Mouse (Mus musculus) heart, postnatal 4 days (tissue): ENCODE data around the gene Tmem135. TPM values are rescaled to one million over a fixed set of nuclear protein-coding genes. Genes with fewer than 3 reads are reported as not detected.

Experiments
- DNase-seq: peaks from one replicate; pipeline ENCODE4 v3.0.0; 2021
- total RNA-seq, 2 experiments: library from RNA; stranded (reverse); gene quantifications; 2 replicates each; pipeline ENCODE4 v1.2.3; 2021

Tmem135 gene
- total RNA-seq, 2 experiments from 2014 or later, result 35.9 to 43.6 TPM

- no peak for DNase-seq
Measured at GRCm38 (mm10) chr7:89417707-89418106, 13.7 kb upstream of the Tmem135 start.

GRCm38 (mm10) chr7:89416027-89416426 is 12.0 kb upstream of the Tmem135 start:
- DNase-seq, result no peak

DNA sequence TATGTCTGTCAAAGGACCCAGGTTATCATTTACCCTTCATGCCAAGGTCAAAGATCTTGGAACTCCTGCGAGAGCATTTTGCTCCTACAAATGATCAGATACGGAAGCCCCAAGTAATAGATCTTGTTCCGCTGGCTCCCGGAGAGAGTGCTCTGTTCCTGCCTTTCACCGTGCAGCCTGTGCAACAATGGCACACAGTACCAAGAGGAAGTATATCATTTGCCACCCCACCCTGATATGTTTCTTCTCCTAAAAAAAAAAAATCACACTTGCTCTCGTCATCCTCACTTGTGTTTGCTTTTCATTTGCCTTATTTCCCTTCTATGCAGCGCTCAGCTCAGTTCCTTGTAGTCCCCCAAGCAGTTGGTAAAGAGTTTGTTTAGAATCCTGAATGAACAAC is 8.1 kb upstream of the Tmem135 start:
- DNase-seq, result no peak

DNA sequence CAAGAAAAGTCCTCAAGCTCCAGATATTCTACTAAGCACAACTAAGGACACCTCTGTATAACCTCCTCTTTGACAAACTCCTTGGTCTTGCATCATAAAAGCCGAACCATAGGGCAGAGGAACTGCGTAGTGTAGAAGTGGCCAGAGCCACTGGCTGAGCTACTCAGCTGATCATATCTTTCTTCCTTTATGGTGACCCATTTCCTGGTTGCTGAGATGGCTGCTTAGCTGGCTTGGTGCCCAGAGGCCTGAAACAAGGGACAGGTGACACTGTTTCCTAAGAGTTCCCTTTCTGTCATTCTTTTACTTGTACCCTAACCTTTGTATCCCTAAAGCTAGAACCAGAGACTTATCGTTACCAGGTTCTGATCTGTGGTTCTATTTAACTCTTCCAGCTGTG is 7.3 kb upstream of the Tmem135 start:
- peak; percentile 38 for DNase-seq

DNA sequence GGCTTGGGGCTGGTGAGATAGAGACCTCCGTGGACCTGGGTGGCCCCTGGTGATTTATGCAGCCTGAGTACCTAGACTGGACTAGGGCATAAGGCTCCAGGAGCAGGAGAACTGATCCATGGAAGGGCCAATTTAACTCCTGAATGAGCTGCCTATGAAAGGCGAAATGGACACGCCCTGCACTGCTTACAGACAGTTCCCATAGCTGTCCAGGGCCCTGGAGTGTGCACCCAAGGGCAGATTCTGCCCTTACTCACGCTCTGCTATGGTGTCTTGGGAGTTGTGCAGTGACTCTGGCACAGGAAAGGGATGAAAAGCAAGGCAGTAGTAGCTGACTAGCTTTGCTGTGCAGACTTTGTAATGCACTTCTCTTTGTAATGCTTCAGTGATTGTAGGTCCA is 6.3 kb upstream of the Tmem135 start:
- no peak for DNase-seq

- DNase-seq, result no peak
Measured at GRCm38 (mm10) chr7:89407006-89407940, 3.3 kb upstream of the Tmem135 start.

DNA sequence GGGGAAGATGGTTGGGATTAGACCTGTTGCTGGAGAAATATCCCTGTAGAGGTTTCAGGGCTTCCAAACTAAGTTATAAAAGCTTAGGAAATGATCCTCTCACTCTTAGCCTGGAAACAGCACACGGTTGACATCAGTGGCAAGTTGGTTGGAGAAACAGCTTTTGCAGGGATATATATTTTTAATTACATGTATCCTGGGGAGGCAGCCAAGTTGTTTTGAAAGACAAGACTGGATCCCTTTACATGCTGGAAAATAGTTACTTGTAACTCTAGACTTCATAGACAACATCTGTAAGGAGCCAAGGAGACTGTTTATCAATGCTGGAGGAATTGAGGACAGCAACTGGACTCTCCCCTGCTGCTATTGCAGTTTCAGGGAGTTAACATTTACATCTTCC is 2.0 kb upstream of the Tmem135 start:
- no peak for DNase-seq

- peak; percentile 59 for DNase-seq
Measured at GRCm38 (mm10) chr7:89404734-89405440, 865 bp upstream of the Tmem135 start.

GRCm38 (mm10) chr7:89403053-89403972 is 709 bp downstream of the Tmem135 start:
- peak; percentile 83 for DNase-seq

GRCm38 (mm10) chr7:89401936-89402335 is 2.1 kb downstream of the Tmem135 start:
- no peak for DNase-seq

DNA sequence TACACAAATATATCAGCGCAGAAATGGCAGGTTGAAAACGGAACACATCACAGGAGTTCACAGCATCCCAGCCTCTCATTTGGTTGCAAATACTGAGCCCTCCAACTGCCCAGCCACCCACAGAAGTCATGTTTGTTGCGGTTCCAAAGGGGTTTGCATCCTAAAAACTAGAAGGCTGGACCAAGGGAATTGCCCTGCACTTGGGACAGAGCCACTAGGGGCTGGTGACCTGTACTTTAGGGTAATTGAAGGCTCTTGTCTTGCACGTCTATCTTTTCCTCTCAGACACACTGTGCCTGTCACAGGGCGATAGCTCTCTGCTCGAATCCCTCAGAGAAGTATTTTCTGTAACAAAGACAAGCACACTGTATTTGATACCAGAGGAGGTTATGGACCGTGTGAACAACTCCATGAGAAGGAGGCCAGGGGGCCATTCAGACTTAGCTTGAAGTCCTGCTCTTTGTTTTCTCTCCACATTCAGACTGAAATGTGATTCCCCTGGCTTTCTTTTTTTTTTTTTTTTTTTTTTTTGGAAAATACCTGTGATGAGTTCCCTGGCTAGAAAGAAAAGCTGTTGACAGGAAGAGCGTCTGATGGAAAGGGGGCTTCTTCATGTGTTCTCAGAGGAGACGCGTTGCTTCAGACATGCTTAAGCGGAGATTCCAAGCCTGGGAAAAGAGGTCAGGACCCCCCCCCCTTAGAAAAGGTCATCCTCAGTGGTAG is 2.7 kb downstream of the Tmem135 start:
- no peak for DNase-seq

DNA sequence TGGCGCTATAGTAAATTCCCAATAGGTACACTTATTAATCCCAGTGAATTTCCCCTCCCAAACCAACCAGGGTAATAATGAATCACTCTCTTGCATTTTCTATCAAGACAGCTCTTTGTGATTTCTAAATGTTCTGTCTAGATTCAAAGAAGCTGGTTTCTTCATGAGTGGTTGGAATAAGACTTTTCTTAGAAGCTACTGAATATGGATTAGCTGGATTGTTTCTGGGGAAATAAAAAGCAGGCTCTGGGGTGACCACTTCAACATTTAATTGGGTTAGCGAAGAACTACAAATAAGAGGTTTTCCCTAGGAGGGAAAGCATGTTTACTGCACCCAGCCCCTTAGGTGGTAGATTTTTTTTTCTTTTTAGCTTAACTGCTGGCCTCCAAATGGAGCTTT is 3.3 kb downstream of the Tmem135 start:
- DNase-seq, result no peak

DNA sequence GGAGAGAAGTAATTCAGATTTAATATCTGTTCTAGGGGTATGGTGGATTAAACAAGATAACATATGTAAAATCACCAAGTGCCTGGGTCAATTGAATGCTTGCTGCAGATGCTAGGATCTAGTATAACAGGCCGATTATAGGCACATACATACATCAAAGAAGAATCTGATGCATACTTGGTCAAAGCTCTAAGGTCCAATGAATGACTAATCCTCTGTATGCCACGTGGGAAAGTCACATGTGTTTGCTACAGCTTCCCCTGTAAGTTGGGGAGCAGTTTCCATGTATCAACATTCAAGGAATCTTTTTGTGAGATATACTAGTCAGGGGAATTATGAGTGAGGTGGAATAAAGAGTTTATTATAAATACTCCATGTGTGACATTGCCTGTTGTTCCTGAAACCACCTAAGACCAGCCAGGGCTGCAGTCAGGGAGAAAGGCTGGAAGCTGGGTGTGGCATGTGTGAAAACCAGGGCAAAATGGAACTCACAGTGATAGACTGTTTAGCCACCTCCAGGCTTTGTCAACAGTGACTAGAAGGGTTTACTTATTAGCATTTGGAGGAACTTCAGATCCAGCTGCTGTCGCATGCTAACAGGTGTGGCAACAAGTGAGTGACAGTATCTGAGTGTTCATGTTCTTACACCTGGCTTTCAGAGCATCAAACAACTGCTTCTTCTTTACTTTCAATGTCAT is 6.0 kb downstream of the Tmem135 start:
- DNase-seq, result no peak

DNA sequence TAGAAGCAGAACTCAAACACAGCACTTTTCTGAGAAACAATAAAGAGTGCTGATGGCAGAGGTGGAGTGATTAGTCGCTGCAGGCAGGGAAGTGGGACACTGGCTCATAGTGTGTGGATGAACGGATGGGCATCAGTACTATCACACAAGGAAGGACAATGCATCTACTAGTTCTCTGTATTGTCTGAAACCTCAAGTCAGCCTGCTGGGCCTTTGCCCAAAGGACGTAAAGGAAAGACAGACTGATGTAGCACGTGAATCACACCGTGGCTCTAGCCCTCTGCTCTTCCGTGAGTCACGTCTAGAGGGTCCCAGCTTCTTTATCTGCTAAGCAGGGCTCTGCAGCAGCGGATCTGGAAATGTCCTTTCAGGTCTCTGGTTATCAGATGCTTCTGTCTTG is 7.6 kb downstream of the Tmem135 start:
- DNase-seq, result no peak

- no peak for DNase-seq
Measured at GRCm38 (mm10) chr7:89395399-89395798, 8.6 kb downstream of the Tmem135 start.

- no peak for DNase-seq
Measured at GRCm38 (mm10) chr7:89392825-89393224, 11.2 kb downstream of the Tmem135 start.

- no peak for DNase-seq
Measured at GRCm38 (mm10) chr7:89392388-89392787, 11.6 kb downstream of the Tmem135 start.

GRCm38 (mm10) chr7:89391831-89392230 is 12.2 kb downstream of the Tmem135 start:
- DNase-seq, result no peak

DNA sequence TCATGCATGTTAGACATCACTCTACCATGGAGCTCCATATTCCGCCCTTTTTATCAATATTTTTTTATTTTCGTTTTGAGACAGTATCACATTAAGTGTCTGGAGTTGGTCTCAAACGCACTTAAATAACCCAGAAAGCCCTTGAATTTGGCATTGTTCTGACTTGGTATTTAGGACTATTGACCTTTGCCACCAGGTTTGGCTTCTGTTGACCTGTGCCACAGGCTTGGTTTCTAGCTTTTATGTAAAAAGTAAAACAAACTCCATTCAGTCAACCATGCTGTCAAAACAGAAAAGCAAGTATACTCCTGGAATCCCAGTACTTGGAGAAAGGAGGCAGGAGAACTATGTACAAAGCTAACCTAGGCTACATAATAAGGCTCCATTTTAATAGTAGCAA is 12.7 kb downstream of the Tmem135 start:
- DNase-seq, result no peak

GRCm38 (mm10) chr7:89390660-89391059 is 13.4 kb downstream of the Tmem135 start:
- no peak for DNase-seq

DNA sequence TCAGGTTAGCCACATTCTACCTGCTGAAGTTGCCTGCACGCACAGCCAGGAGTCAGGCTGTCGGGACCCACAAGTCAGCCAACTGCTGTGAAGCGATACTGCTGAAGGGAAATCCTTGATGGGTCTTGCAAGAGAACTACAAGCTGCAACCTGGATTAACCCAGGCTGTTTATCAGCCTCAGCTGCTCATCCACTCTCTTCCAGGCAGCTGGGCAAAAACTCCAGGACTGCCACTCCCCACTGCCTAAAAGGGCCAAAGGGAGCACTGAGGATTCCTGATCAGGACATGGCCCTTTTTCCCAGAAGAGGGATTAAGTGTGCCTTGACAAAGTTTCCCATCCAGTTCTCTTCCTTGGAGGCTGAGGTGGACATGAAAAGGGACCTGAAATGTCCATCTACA is 15.0 kb downstream of the Tmem135 start:
- no peak for DNase-seq
